Mouse (Mus musculus) limb, embryonic 11.5 days (tissue): ENCODE results near the gene Ndufa12. TPM values are rescaled to one million over a fixed set of nuclear protein-coding genes. Genes with fewer than 3 reads are reported as not detected.

ENCODE experiments used
- ATAC-seq: fragments of 200-750 bp; cut with Nextera tagmentation; 2 replicates; pipeline ENCODE4 v1.8.0; 2017; ENCODE audit warnings: low read depth; ENCODE audit not compliant: insufficient number of reproducible peaks, low FRiP score, low TSS enrichment
- DNase-seq: peaks from one replicate; pipeline ENCODE4 v3.0.0-alpha.2; 2015; ENCODE audit warnings: low spot score
- H3K27ac ChIP-seq: fragments of 300-500 bp; sonication (generic); replicated peaks from 2 replicates; pipeline ENCODE4 v1.5.1; 2014; ENCODE audit warnings: low read depth, mild to moderate bottlenecking, low read length
- H3K27me3 ChIP-seq: fragments of 300-500 bp; sonication (generic); 2 replicates; pipeline ENCODE4 v1.6.1; 2014; ENCODE audit warnings: mild to moderate bottlenecking, low read length, mixed read lengths; ENCODE audit not compliant: control insufficient read depth, insufficient read depth
- H3K36me3 ChIP-seq: fragments of 300-500 bp; sonication (generic); 2 replicates; pipeline ENCODE4 v1.6.1; 2014; ENCODE audit warnings: mild to moderate bottlenecking, low read length, moderate library complexity, mixed read lengths; ENCODE audit not compliant: control insufficient read depth, insufficient read depth
- H3K4me1 ChIP-seq: fragments of 300-500 bp; sonication (generic); 2 replicates; pipeline ENCODE4 v1.6.1; 2014; ENCODE audit warnings: low read length, mixed read lengths; ENCODE audit not compliant: control insufficient read depth, insufficient read depth
- H3K4me2 ChIP-seq: fragments of 300-500 bp; sonication (generic); 2 replicates; pipeline ENCODE4 v1.6.1; 2014; ENCODE audit warnings: low read depth, mild to moderate bottlenecking, moderate library complexity; ENCODE audit not compliant: severe bottlenecking
- H3K4me3 ChIP-seq: fragments of 300-500 bp; sonication (generic); 2 replicates; pipeline ENCODE4 v1.5.1; 2014; ENCODE audit warnings: low read depth, low read length
- H3K9ac ChIP-seq: fragments of 300-500 bp; sonication (generic); 2 replicates; pipeline ENCODE4 v1.6.1; 2014; ENCODE audit warnings: mild to moderate bottlenecking, low read length
- H3K9me3 ChIP-seq: fragments of 300-500 bp; sonication (generic); 2 replicates; pipeline ENCODE4 v1.6.1; 2016; ENCODE audit warnings: low read length; ENCODE audit not compliant: control insufficient read depth
- WGBS: fragments of 180-500 bp; shearing (Covaris S2); extraction: QIAGEN DNeasy Blood & Tissue Kit; methylation state at CpG from one replicate; pipeline ENCODE4 v1.1.7; 2014; 5-methylcytosine and 5-hydroxymethylcytosine counted together
- polyA plus RNA-seq: library from polyadenylated mRNA; unstranded; fragments of >200 nt; fragmentation: Nextera tagmentation; extraction: Ambion mirVana; gene quantifications from 2 replicates; pipeline ENCODE4 v1.2.1, GENCODE M21; 2014

The Ndufa12 gene
- polyA plus RNA-seq, 1 experiment from 2014 or later, result 495 TPM

GRCm38 (mm10) chr10:94265656-94266542 lies 67.4 kb downstream of the Ndufa12 start:
- H3K36me3 ChIP-seq, result no peaks in the 10 kb centered on the region
- no peak overlapping the region for H3K4me3 ChIP-seq
- no peak overlapping the region for H3K27ac ChIP-seq
- no peaks in the 10 kb centered on the region for H3K27me3 ChIP-seq
- no peak overlapping the region for H3K9ac ChIP-seq
- ATAC-seq (no peak), DNase-seq (no peak)
- no peaks in the 10 kb centered on the region for H3K9me3 ChIP-seq
- 75% methylated on average over 17 of the region's 17 CpGs for WGBS
- H3K4me1 ChIP-seq, result no peaks in the 10 kb centered on the region
- H3K4me2 ChIP-seq, result no peak overlapping the region

Other genes with a start within 250 kb of the Ndufa12 start
- 25.5 and 32.3 TPM in 2 replicates for gene Vezt, start 162.9 kb upstream of the Ndufa12 start, polyA plus RNA-seq
- gene Fgd6, start 162.7 kb upstream of the Ndufa12 start, polyA plus RNA-seq, result 6.5 and 7.2 TPM in 2 replicates
- gene Nr2c1, start 50.7 kb upstream of the Ndufa12 start, polyA plus RNA-seq, result 11.6 and 13.6 TPM in 2 replicates
- not detected in 2 replicates for gene Gm4792, start 100.0 kb downstream of the Ndufa12 start, polyA plus RNA-seq
- 5.3 and 6.3 TPM in 2 replicates for gene Tmcc3, start 113.2 kb downstream of the Ndufa12 start, polyA plus RNA-seq